Mouse (Mus musculus) liver, embryonic 11.5 days (tissue): ENCODE measurements around the gene Gbx1. TPM values are rescaled to one million over a fixed set of nuclear protein-coding genes. Genes with fewer than 3 reads are reported as not detected.

ENCODE experiments used
- ATAC-seq: fragments of 200-750 bp; cut with Nextera tagmentation; replicated peaks from 2 replicates; pipeline ENCODE4 v1.8.0; 2017; ENCODE audit warnings: moderate number of reproducible peaks, mild to moderate bottlenecking, moderate TSS enrichment, moderate library complexity; ENCODE audit not compliant: low FRiP score
- DNase-seq: peaks from one replicate; pipeline ENCODE4 v3.0.0-alpha.2; 2017; ENCODE audit warnings: low spot score
- H3K27ac ChIP-seq: fragments of 300-500 bp; sonication (generic); 2 replicates; pipeline ENCODE4 v1.5.1; 2014; ENCODE audit warnings: mild to moderate bottlenecking, low read depth, low read length, control low read depth
- H3K27me3 ChIP-seq: fragments of 300-500 bp; sonication (generic); replicated peaks from 2 replicates; pipeline ENCODE4 v1.6.1; 2014; ENCODE audit warnings: low read length, mixed read lengths; ENCODE audit not compliant: control insufficient read depth, insufficient read depth
- H3K36me3 ChIP-seq: fragments of 300-500 bp; sonication (generic); 2 replicates; pipeline ENCODE4 v1.6.1; 2014; ENCODE audit warnings: mild to moderate bottlenecking, low read length, moderate library complexity, mixed read lengths; ENCODE audit not compliant: control insufficient read depth, insufficient read depth
- H3K4me1 ChIP-seq: fragments of 300-500 bp; sonication (generic); replicated peaks from 2 replicates; pipeline ENCODE4 v1.6.1; 2014; ENCODE audit warnings: low read length, mixed read lengths; ENCODE audit not compliant: control insufficient read depth, insufficient read depth
- H3K4me2 ChIP-seq: fragments of 300-500 bp; sonication (generic); 2 replicates; pipeline ENCODE4 v1.6.1; 2014; ENCODE audit warnings: mild to moderate bottlenecking, control low read depth, moderate library complexity
- H3K4me3 ChIP-seq: fragments of 300-500 bp; sonication (generic); 2 replicates; pipeline ENCODE4 v1.5.1; 2014; ENCODE audit warnings: low read depth, low read length, control low read depth
- H3K9ac ChIP-seq: fragments of 300-500 bp; sonication (generic); 2 replicates; pipeline ENCODE4 v1.6.1; 2014; ENCODE audit warnings: low read depth, low read length, control low read depth
- H3K9me3 ChIP-seq: fragments of 300-500 bp; sonication (generic); 2 replicates; pipeline ENCODE4 v1.6.1; 2016; ENCODE audit warnings: low read length, inconsistent platforms, mixed read lengths; ENCODE audit not compliant: control insufficient read depth
- WGBS: fragments of 180-500 bp; shearing (Covaris S2); extraction: QIAGEN DNeasy Blood & Tissue Kit; methylation state at CpG from one replicate; pipeline ENCODE4 v1.1.7; 2014; 5-methylcytosine and 5-hydroxymethylcytosine counted together
- polyA plus RNA-seq: library from polyadenylated mRNA; unstranded; fragments of >200 nt; fragmentation: Nextera tagmentation; extraction: Ambion mirVana; gene quantifications from 2 replicates; pipeline ENCODE4 v1.2.1, GENCODE M21; 2014

The Gbx1 gene
- polyA plus RNA-seq, 1 experiment from 2014 or later = 0.04 TPM

- peaks cover 31% of the 10 kb centered on the region for H3K4me1 ChIP-seq
- no peaks in the 10 kb centered on the region for H3K9me3 ChIP-seq
- no peak for ATAC-seq
- H3K4me2 ChIP-seq = 0 out of 2 replicates have a peak overlapping the region, but pooled peaks have one; percentile 5
- peaks cover 5% of the 10 kb centered on the region; the same call in 1 of the 2 replicates for H3K36me3 ChIP-seq
- DNase-seq = no peak
- H3K9ac ChIP-seq = no peak overlapping the region
- no peak overlapping the region for H3K4me3 ChIP-seq
- 80% methylated on average over 7 of the region's 7 CpGs for WGBS
- H3K27ac ChIP-seq = no peak overlapping the region
- no peaks in the 10 kb centered on the region for H3K27me3 ChIP-seq
Observed at GRCm38 (mm10) chr5:24455613-24456012, 71.4 kb downstream of the Gbx1 start.

- Histone ChIP-seq H3K4me3 (no peak overlapping the region), H3K4me2 (0 out of 2 replicates have a peak overlapping the region, but pooled peaks have one; percentile 5)
Observed at GRCm38 (mm10) chr5:24455076-24455475, 71.9 kb downstream of the Gbx1 start.

GRCm38 (mm10) chr5:24453985-24454303, 73.1 kb downstream of the Gbx1 start:
- ATAC-seq = no peak
- H3K9ac ChIP-seq = peak overlapping the region; percentile 91
- peaks cover 31% of the 10 kb centered on the region for H3K4me1 ChIP-seq
- no peak overlapping the region for H3K27ac ChIP-seq
- WGBS = 49% methylated on average over 2 of the region's 2 CpGs
- no peak for DNase-seq
- peaks cover 5% of the 10 kb centered on the region; the same call in 1 of the 2 replicates for H3K36me3 ChIP-seq
- H3K9me3 ChIP-seq = no peaks in the 10 kb centered on the region
- H3K4me3 ChIP-seq = peak overlapping the region; percentile 90
- no peaks in the 10 kb centered on the region for H3K27me3 ChIP-seq
- H3K4me2 ChIP-seq = peak overlapping the region; percentile 98

More at GRCm38 (mm10) chr5:24455076-24455475, 71.9 kb downstream of the Gbx1 start:
- peaks cover 31% of the 10 kb centered on the region for H3K4me1 ChIP-seq
- DNase-seq (no peak), ATAC-seq (no peak)
- no peaks in the 10 kb centered on the region for H3K9me3 ChIP-seq
- H3K9ac ChIP-seq = no peak overlapping the region
- H3K27me3 ChIP-seq = no peaks in the 10 kb centered on the region
- H3K27ac ChIP-seq = no peak overlapping the region
- WGBS = 63% methylated on average over 3 of the region's 3 CpGs
- peaks cover 5% of the 10 kb centered on the region; the same call in 1 of the 2 replicates for H3K36me3 ChIP-seq

GRCm38 (mm10) chr5:24453283-24453984, 73.6 kb downstream of the Gbx1 start:
- Histone ChIP-seq H3K4me1 (peaks cover 31% of the 10 kb centered on the region), H3K9me3 (no peaks in the 10 kb centered on the region), H3K9ac (peak overlapping the region; percentile 91), H3K4me2 (peak overlapping the region; percentile 98), H3K27me3 (no peaks in the 10 kb centered on the region), H3K36me3 (peaks cover 5% of the 10 kb centered on the region; the same call in 1 of the 2 replicates), H3K27ac (peak overlapping the region; percentile 98), H3K4me3 (peak overlapping the region; percentile 90)
- DNase-seq (no peak), ATAC-seq (no peak)
- WGBS = 33% methylated on average over 5 of the region's 5 CpGs

Other genes starting within 250 kb of the Gbx1 start
- gene Kcnh2, start 175.6 kb downstream of the Gbx1 start, polyA plus RNA-seq = 2.5 and 3.8 TPM in 2 replicates
- gene Nos3, start 162.4 kb downstream of the Gbx1 start, polyA plus RNA-seq = 6.4 and 7.2 TPM in 2 replicates
- 0.75 and 1.0 TPM in 2 replicates for gene Atg9b, start 135.1 kb downstream of the Gbx1 start, polyA plus RNA-seq
- 54.6 and 55.2 TPM in 2 replicates for gene Abcb8, start 133.5 kb downstream of the Gbx1 start, polyA plus RNA-seq
- gene Asic3, start 113.8 kb downstream of the Gbx1 start, polyA plus RNA-seq = 0.19 TPM in 1 of 2 replicates, not detected in the other
- 25.2 and 25.9 TPM in 2 replicates for gene Cdk5, start 103.7 kb downstream of the Gbx1 start, polyA plus RNA-seq
- gene Slc4a2, start 103.4 kb downstream of the Gbx1 start, polyA plus RNA-seq = 20.5 and 22.4 TPM in 2 replicates
- 95.1 and 101 TPM in 2 replicates for gene Fastk, start 81.9 kb downstream of the Gbx1 start, polyA plus RNA-seq
- 12.3 and 12.4 TPM in 2 replicates for gene Tmub1, start 79.3 kb downstream of the Gbx1 start, polyA plus RNA-seq
- gene Agap3, start 75.0 kb downstream of the Gbx1 start, polyA plus RNA-seq = 29.4 and 30.6 TPM in 2 replicates
- gene Asb10, start 13.8 kb upstream of the Gbx1 start, polyA plus RNA-seq = 0.23 and 0.30 TPM in 2 replicates
- gene 4931409K22Rik, start 29.6 kb upstream of the Gbx1 start, polyA plus RNA-seq = 0.18 TPM in 1 of 2 replicates, not detected in the other
- gene Abcf2, start 50.3 kb upstream of the Gbx1 start, polyA plus RNA-seq = 122 and 144 TPM in 2 replicates
- gene Chpf2, start 59.5 kb upstream of the Gbx1 start, polyA plus RNA-seq = 14.6 TPM in 2 replicates
- gene Smarcd3, start 97.2 kb upstream of the Gbx1 start, polyA plus RNA-seq = 13.6 and 15.2 TPM in 2 replicates
- 26.6 and 29.1 TPM in 2 replicates for gene Nub1, start 158.3 kb upstream of the Gbx1 start, polyA plus RNA-seq
- gene Wdr86, start 203.5 kb upstream of the Gbx1 start, polyA plus RNA-seq = 9.8 and 11.2 TPM in 2 replicates
- not detected in 2 replicates for gene Crygn, start 230.8 kb upstream of the Gbx1 start, polyA plus RNA-seq